Mouse (Mus musculus): ENCODE results near the gene Gm21818. TPM values are rescaled to one million over a fixed set of nuclear protein-coding genes. Genes with fewer than 3 reads are reported as not detected.

Gm21818 gene
- polyA plus RNA-seq, 1 experiment, result not detected

Other genes starting within 250 kb of the Gm21818 start
- gene Gm21761, start 243.2 kb upstream of the Gm21818 start, polyA plus RNA-seq (2012; rRNA removed), result not detected in 2 replicates
- not detected in 2 replicates for gene B020031M17Rik, start 221.6 kb upstream of the Gm21818 start, polyA plus RNA-seq (2012; rRNA removed)
- gene Gm36079, start 145.4 kb upstream of the Gm21818 start, polyA plus RNA-seq (2012; rRNA removed), result not detected in 2 replicates
- 0.04 and 0.13 TPM in 2 replicates for gene Gm21188, start 120.2 kb upstream of the Gm21818 start, polyA plus RNA-seq (2012; rRNA removed)
- gene Gm20767, start 32.2 kb upstream of the Gm21818 start, polyA plus RNA-seq (2012; rRNA removed), result not detected in 2 replicates
- gene Gm21762, start 43.5 kb downstream of the Gm21818 start, polyA plus RNA-seq (2012; rRNA removed), result 0.22 TPM in 1 of 2 replicates, not detected in the other
- gene Gm21731, start 66.7 kb downstream of the Gm21818 start, polyA plus RNA-seq (2012; rRNA removed), result not detected in 2 replicates
- not detected in 2 replicates for gene AF067061, start 90.7 kb downstream of the Gm21818 start, polyA plus RNA-seq (2012; rRNA removed)
- 0.10 TPM in 1 of 2 replicates, not detected in the other for gene BC147527, start 128.0 kb downstream of the Gm21818 start, polyA plus RNA-seq (2012; rRNA removed)
- gene Tcstv3, start 144.4 kb downstream of the Gm21818 start, polyA plus RNA-seq (2012; rRNA removed), result not detected in 2 replicates

Data from testis, adult 2 months (tissue).